Mouse (Mus musculus) retina, postnatal 1 day (tissue): ENCODE measurements at regions not wholly inside any gene's neighbourhood (a gene's known extent, or its start where the extent isn't known, plus 50 kb on each side); places are given as distances from the start of the nearest gene placed in this dataset.

Experiments
- DNase-seq: peaks from one replicate; pipeline ENCODE4 v3.0.0-alpha.2; 2012

DNA sequence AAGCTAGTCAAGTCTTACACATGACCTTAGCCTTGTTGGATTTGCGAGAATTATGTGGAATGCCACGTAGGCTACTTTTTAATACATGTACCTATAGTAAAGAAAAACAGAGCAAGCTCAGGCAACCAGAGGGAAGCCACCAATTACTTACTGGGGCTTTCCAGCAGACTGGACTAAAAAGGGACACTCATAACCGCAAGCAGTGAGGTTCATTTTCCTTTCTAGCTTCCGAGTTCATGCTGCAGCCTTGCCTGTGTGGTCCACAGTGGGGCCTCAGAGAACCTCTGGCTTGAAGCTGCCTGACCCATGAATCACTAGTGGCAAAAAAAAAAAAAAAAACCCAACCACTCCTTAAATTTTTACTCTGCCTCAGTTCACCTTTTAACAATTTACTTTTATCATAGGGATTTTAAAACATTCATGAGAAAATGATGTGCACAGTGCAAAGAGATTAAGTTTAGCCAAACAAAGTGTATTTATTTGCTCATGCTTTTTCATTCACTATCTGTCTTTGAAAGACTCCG lies 188.6 kb upstream of the 1700066M21Rik start:
- DNase-seq: no peak

DNA sequence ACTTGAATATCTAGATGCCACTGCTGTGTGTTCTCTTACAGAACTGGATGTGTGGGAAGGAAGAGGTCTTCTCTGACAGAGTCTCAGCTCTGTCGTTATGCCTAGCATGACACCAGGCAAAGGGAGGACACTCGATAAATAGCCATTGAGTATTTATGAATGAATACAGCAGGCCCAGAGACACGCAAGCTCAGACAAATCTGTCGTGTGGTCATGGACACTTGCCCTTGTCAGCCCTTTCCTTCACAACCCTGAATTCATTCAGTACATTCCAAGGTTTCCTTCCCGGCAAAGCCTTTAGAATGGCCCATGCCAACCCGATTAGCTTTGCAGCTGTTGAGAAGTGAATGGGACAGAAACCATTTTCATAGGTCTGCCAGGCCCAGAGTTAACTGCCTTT lies 176.1 kb upstream of the 1700066M21Rik start:
- no peak for DNase-seq

DNA sequence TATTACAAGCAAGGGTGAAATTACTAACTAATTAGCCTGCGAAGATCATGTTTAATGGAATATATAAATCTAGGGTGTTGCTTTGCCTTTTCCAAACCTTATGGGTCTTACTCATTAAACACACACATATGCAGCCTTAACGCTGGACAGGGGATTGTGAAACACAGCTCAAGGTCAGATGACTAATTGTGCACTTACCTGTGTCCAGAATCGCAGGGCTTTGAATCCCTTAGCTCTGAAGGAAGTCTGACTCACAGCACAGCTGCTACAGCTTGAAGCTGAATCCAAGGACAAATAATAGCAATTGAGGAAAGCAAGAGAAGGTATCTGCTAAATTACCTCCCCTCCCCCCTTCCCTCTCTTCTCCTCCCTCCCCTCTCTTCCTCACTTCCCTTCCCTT lies 173.1 kb upstream of the 1700066M21Rik start:
- DNase-seq: no peak

DNA sequence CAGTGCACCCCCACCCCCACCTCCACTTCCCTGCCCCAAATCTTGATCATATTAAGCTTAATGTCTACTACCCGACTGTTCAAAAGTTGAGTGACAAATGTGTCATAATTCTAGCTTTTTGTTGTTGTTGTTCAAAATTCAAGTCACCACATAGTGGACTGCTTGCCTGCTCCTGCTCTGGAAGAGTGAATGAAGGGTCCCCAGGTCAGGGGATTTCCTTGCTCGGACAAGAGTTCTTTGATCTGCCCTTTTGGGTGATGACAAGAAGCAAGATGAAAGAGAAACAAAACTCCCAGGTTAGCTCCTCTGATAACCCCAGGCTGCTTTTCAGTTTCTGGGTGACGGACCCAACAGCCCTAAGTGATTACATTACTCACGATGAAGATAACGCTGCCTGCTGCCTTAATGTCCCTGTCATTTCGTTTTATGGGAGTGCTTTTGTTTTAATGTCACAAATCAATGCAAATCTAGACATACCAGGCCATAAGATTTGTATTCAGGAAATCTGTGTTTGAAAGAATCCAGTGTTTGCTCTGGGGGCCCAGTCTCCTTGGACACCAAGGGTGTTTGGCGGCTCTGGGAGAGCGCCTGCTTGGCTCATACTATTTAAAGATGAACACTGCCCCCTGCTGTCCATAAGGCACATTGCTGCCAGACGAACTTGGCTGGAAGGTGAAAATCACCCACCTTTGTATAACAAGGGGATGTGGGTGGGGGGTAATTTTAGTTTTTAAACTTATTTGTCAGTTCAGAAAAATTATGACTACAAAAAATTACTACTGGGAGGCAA lies 172.0 kb upstream of the 1700066M21Rik start:
- peak; percentile 81 for DNase-seq

DNA sequence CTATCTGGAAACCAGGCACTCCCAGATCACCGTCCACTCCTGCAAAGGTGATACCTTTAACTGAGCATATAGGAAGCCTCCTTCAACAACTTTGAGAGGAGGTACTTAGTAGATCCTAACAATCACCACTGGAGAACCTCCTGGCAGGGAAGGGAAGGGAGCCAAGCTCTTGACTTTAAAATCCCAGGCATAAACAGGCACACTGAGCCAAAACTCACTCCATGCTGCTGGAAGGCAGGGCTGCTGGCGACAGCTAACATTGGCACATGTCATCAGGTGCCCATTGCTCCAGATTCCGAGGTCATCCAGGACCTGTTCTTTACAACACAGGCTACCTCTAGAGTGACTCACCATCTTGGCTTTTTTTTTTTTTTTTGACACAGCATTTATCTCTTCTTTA lies 170.9 kb upstream of the 1700066M21Rik start:
- no peak for DNase-seq

DNA sequence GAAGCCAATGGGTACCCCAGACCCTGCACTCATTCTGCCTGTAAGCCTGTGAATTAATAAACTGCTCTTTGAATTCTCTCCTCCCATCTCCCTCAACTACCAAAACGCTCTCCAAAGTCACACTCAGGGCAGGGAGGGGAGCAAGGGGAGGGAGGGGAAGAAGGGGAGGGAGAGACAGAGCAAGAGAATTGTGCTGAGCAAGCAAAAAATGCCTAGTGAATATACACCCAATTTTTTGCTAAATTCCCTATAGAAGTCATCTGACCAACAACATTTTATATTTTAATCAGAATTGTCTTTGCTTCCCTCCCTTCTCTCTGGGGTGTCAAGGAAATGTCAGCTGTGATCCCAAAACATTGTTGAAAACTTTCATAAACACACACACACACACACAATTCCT lies 170.5 kb upstream of the 1700066M21Rik start:
- no peak for DNase-seq

DNA sequence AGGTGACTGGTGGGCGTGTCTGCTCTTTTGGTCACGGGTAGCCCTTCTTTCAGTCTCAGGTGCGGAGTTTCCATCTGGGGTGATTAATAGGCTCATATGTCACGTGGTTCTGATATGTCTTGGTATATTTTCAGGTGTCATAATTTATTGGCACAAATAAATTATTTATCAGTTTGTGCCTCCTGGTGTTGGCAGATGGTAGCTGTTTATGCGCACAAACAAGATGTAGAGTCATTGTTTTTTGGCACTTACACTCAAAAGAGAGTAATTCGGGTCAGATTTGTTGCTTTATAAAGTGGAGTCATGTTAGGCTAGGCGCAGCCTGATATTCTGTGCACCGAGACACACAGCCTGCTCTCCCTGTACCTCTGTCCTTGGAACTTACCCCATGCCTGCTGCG lies 169.0 kb upstream of the 1700066M21Rik start:
- DNase-seq: no peak

DNA sequence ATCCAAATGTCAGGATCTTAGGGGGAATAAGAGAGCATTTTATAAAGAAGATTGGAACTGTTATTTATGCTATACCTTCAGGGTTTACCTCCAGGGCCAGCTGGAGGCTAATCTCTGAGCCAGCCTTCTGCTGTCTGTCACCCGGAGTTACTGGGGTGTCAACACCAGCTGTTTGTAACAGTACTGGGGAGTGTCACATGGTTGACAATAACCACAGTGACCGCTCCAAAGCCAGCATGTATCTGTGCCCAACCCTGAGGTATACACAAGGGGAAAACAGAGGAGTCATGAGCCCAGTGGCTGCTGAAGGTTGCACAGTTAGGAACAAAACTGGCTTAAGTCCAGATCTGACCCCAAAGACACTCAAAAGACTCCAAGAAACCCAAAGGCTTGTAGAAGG lies 168.1 kb upstream of the 1700066M21Rik start:
- DNase-seq: peak; percentile 29

DNA sequence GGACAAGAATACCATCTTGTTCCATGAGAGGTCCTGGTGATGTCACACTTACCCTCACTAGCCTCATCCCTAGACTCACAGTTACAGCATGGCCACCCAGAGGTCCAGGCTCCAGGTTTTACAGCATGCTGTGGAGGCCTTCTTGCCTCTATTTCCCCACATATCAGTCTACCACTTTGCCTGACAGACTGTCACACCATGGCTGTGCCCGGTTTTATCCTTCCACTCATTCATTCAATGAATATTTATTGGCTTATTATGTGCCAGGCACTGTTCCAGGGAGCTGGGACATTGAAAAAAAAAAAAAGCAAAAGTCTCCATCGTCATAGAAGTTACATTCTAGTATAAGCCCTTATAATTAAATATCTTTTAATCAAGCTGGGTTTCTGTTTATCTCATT lies 166.4 kb upstream of the 1700066M21Rik start:
- no peak for DNase-seq

DNA sequence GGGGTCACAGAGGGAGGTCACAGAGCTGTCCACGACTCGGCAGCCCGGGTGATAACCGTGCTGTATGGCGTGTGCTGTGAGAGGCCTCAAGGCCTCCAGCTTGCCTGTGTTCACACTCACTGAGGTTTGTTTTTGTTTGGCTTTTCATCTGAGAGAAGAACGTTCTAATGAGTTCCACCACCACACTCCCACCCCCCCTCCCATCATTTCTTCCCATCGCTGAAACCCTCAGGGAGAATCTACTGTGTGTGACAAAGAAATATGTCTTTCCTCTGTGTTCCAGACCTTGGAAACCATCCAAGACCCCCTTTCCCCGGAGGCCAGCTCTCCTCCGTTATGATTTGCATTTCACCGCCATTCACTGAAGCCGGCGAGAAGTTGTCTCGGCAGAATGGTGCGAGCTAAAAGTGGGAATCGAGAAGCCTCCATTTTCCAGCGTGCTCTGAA lies 164.0 kb upstream of the 1700066M21Rik start:
- peak; percentile 76 for DNase-seq

DNA sequence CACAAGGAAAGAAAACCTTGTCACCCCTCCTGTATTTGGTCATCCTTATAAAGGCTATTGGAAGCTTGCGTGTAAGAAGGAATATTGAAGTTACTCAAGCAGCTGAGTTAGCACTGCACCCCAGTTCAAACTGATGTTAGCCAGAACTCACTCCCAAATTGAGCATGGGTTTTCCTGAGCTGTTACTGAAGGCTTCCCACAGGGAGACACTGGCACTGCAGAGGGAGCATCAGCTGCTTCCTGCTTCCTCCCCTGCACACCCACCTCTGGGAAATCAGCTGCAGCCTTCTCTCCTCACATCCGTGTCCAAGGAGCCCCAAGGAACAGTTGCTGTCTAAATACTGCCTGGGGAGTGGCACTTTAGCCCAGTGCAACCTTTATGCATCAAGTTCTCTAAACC lies 163.2 kb upstream of the 1700066M21Rik start:
- peak; percentile 15 for DNase-seq

DNA sequence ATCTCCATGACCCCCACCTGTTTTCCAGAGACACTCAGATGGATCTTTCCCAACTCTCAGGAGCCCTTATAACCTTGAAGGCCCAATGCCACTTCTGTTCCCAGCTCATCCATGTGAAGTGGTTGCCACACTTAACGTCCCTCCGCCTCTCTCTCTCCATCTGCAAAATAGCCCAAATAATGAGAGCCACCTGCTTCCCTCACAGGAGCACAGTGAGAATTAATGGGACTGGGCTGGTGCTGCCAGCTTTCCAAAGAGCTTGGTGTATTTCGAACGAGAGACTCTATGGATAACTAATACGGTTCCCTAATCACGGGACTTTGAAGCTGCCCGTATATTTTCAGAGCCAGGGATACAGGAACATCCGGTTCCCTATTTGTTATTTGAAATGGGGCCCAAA lies 159.8 kb upstream of the 1700066M21Rik start:
- DNase-seq: no peak

DNA sequence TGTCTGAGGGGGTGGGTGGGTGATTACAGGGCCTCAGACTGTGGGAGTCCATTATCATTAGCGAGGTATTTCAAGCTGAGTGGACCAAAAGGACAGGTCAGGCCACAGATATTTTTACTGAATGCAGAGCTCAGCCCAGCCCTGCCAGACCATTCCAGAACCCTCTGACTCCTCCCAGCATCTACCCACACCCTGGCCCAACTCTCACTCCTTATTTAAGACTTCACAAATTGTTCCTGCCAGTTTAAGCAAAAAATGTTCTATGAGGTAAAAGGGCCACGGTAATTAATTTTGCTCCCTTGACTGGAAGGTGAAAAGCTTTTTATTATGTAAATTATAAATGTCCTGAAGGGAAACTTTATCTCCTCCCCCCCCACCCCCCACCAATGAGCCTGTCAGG lies 159.3 kb upstream of the 1700066M21Rik start:
- no peak for DNase-seq

DNA sequence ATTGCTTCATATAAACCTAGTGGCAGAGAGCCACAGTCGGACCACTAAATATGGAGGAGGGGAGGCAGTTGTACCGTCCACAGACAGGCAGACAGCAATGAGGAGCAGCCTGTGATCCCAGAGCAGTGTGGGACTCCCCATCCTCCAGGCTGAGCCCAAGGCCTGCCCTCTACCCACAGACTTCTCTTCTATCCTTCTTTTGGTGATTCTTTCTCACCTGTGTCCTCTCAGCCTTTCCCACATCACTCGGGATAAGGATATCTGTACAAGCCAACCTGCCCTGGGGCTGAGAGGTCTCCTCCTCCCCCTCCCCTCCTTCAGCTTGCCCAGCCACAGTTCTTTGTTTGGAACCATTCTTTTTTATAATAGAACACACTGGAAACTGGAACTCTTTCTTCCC lies 158.8 kb upstream of the 1700066M21Rik start:
- no peak for DNase-seq

DNA sequence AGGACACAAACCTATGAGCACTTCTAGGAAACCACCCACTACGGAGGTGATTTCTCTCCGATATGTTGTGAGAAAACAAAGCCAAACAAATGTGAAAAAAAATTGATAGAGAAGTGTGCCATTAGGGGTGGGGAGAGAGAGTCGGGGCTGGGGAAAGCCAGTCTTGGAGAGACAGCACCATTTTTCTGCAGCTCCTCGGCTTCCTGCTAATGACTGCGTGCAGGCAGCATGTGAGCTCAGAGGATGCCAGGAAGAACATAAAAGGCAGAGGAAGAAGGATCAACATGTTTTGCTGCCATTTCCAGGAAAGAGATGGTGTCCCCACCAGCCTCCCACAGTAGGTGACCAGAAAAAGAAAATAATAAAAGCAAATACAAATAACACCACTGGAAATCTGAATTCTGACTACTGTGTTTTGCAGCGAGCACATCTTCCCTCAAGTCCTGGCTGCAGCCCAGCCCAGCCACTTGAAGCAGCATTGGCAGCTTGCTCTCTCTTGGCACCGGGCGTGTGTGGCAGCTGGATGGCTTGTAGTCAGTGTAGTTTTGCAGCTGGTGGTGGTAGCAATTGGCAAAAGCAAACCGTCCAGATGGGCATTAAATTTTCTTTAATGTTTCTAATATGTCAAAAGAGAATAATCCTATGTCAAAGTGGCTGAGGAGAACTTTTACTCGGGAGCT lies 152.9 kb upstream of the 1700066M21Rik start:
- DNase-seq: no peak

DNA sequence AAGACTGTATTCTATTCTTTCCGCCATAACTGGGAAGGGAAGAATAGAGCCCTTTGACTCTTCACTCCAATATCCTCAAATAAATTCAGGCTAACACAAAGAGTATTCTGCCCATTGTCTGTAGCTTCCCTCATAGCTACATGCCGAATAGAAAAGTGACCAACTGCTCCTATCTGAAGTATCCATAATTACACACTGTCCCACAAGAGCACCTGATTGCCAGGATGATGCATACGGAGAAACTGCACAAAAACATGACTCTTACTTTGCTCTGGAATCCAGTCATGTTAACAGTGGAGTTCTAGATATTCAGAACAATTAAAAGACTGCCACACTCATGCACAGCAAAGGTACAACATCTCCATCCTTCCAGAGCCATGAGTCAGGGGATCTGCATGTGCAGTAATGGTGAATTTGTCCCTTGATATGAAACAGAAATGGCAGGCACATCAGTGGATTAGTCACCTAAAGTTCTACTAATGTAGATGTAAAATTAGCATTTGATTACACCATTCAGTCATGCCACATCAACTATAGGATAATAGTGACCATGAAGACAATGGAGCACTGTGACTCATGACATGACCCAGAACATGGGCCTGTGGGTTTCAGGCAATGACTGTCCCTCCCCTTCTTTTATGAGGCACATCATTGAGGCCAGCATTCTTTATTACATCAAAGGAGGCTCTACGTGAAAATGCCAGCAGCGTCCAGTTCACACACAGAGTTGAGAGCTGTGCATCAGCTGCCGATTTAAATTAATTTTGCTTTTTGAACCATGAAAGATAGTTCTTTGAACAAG lies 133.6 kb upstream of the 1700066M21Rik start:
- peak; percentile 63 for DNase-seq

DNA sequence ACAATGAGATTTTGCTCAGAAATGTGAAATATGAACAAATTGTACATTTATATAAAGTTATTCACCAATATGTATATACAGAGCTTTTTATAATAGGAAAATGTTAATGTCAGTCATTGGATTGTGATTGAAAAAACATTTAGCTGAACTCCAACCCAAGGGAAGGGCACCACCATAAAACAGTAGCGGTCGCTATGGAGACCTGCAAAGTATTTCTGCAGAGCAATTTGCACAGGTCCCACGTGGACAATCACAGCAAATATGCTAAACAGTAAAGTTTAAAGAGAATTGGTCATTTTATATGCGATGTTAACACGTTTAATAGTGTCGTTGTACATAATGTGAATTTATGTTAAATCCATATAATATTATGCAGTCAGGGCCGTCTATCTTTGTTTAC lies 117.8 kb upstream of the 1700066M21Rik start:
- no peak for DNase-seq

DNA sequence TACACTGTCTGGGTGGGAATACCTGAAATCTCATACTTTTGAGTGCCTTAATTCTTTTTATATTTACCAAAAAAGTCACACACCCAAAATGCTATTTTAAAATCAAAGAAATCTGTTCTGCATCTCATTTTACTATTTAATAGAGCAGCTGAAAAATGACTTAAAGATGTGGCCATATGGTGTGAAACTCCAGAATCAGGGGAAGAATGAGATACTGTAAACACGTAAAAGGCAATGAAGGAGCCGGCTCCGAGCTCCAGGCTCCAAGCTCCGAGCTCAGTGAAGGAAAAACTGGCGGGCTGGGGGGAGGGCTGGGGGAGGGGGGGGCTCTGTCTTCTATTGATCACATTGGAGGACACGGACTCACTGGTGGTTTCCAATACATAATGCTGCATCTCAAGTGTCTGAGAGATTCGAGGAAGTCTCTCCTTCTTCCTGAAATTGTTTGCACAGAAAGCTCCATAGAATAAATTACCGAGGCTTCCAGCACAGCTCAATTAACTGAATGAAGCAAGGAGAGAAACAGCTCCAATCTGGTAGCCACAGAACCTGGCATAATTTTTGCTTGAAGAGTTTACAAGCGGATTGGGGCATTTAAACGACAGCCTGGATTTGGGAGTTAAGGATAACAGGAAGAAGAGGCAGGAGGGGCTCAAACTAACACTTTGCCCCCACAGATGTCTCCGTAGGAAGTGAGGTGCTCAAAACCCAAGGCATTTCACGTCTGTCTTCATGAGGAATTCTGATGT lies 112.2 kb upstream of the 1700066M21Rik start:
- no peak for DNase-seq

DNA sequence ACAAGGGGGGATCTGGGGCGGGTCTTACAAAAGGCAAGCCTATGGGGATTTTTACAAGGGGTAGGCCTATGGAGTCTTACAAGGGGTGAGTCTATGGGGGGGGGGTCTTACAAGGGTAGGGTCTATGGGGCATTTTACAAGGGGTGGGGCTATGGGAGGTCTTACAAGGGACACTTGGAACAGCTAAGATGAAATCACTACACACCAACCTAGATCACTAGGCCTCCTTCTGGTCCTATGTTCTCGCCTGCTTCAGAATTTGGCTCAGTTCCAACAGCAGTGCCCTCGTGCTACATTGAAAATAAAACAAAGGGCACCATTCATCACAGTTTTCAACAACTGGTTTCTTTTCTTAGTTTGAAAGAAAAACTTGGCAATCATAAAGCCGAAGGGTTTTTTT lies 110.7 kb upstream of the 1700066M21Rik start:
- peak; percentile 73 for DNase-seq

DNA sequence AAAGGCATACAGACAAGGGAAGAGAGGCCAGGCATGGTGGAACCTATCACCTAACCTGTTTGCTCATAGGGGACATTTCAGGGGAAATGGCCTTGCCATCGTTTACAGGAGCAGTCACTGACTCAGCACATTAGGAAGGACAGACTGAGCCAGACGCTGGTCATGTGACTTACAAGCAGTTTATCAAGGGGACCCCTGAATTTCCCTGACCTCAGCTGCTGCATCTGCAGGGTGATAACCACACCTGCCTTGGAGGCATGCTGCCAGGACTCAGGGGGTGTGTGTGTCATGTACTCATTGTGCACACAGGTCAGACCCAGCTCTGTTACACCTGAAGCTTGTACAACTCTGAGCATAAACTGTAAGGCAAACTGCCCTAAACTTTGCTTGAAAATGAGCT lies 109.6 kb upstream of the 1700066M21Rik start:
- DNase-seq: no peak

DNA sequence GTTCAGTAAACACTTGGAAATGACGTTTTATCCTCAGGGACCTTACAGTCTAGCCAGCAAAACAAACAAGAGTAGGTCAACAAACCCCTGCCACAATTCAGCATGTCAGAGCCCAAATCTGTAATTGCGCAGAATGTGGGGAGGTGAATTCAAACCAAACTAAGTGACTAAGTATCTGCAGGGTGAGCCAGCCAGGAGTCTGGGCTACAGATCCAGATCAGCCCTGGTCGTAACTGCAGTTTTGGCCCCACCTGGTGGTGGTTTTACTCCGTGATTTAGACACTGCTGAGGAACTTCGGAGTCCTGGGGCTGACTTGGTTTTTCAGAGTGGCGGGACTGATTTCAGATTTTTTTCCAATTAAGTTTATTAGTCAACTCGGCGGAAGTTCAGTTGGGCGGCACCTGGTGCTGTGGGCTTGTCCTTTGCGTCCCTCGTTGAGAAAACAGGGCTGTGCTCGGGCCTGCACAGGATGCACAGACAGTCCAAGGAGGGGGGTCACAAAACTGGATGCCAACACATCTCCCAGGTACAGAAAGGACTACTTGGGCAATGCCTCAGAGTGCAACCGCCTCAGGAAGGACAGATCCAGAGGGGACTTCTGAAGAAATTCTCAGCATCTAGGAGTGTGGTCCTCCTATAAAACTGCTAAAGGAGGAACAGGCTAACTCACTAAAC lies 107.6 kb upstream of the 1700066M21Rik start:
- DNase-seq: peak; percentile 76

DNA sequence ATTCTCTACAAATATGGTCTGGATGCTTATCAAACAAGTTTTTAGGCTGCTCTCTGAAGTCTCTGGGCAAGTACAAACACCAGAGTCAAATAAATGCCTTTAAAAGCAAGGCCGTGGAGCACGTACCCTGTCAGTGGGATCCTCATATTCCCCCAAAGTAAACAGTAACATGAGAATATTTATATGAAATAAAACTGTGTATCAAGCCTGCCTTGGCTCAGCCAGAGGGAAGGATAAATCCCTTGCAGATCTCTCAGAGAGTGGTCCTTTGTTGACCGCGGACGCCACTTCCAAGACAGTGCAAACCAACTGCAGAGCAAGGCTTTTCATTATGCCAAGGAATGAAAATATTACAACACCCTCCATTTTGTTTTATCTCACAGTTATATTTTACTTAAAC lies 104.8 kb upstream of the 1700066M21Rik start:
- no peak for DNase-seq
